Mouse (Mus musculus): Measurements from ENCODE around the gene Uap1. TPM values are rescaled to one million over a fixed set of nuclear protein-coding genes. Genes with fewer than 3 reads are reported as not detected.
"Not testable (repeated sequence)": the region's sequence is repeated elsewhere in the genome, so short reads cannot be mapped to it uniquely, and the experiment has no call there.

Gene Uap1
- polyA plus RNA-seq, 1 experiment from 2014 or later = 71.4 TPM

DNA sequence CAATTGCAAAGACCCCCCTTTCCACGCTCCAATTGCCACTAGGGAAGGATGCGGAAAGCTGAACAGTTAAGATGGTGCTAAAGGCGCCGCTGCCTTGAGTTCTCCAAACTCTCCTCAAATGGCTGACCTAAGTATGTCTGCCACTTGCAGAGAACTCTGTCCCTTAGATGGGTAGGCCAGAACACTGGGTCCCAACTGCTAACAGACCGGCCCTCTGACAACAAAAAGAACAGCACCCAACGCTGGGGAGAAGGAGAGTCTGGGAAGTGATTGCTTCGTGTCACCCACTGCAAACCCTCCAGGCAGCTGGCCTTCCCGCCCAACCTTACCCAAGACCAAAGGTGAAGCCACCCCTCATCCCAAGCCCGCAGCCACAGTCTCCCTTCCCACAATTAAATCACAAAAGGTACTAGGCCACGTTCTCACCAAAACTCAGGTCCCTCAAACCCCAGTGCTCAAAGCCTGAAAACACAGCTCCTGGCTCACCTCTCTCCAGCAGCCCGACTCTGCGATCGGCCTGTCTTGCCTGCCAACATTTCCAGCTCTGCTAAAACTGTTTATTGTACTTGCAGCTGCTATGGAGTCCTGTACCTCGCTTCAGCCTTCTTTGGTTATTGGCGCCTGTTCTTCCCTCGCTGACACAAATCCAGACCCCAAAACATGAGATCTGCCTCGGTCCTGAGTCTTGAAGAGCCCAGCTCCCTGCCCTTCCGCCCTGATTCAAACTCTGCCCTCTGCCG, 64.8 kb downstream of the Uap1 start:
- Histone ChIP-seq H3K9ac (replicated peaks; ENCODE audit: low read length) (peak overlapping the region; percentile 75), H3K36me3 (replicated peaks; ENCODE audit: control insufficient read depth, insufficient read depth, low read depth, low read length) (no peaks in the 10 kb centered on the region), H3K27ac (replicated peaks; ENCODE audit: low read depth, low read length) (peak overlapping the region; percentile 92), H3K9me3 (replicated peaks; ENCODE audit: control insufficient read depth, low read length) (no peaks in the 10 kb centered on the region), H3K4me2 (ENCODE audit: low read depth, low read length) (peak overlapping the region; percentile 65), H3K4me1 (ENCODE audit: control insufficient read depth, insufficient read depth, low read length) (peaks cover 4% of the 10 kb centered on the region; the same call in 1 of the 2 replicates), H3K4me3 (ENCODE audit: low read depth, low read length) (peak overlapping the region; percentile 53), H3K27me3 (ENCODE audit: control insufficient read depth, insufficient read depth, low read length) (no peaks in the 10 kb centered on the region)
- ATAC-seq (replicated peaks; ENCODE audit: insufficient number of reproducible peaks, low FRiP score, low TSS enrichment, low read depth) (0 out of 2 replicates have a peak, but pooled peaks have one; percentile 15), DNase-seq (ENCODE audit: low spot score) (peak; percentile 57)
- 39% methylated on average over 19 of the region's 19 CpGs for WGBS

DNA sequence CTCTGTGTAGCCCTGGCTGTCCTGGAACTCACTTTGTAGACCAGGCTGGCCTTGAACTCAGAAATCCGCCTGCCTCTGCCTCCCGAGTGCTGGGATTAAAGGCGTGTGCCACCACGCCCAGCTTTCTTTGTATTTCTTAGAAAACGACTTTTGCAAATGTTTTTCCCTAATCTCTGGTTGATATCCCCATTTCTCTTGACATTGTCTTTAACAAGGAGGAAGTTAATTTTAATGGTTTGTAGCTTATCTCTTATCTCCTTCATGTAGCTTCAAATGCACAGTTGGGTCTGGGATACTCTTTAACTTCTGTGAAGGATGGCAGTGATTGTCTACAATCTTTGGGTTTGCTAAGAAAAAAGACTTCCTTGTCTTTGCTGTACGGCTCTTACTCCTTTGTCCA, 71.9 kb downstream of the Uap1 start:
- H3K9me3 ChIP-seq (replicated peaks; ENCODE audit: control insufficient read depth, low read length); H3K27me3 ChIP-seq (ENCODE audit: control insufficient read depth, insufficient read depth, low read length); H3K9ac ChIP-seq (replicated peaks; ENCODE audit: low read length); H3K4me2 ChIP-seq (ENCODE audit: low read depth, low read length); H3K36me3 ChIP-seq (replicated peaks; ENCODE audit: control insufficient read depth, insufficient read depth, low read depth, low read length); H3K4me1 ChIP-seq (ENCODE audit: control insufficient read depth, insufficient read depth, low read length); H3K27ac ChIP-seq (replicated peaks; ENCODE audit: low read depth, low read length); ATAC-seq (replicated peaks; ENCODE audit: insufficient number of reproducible peaks, low FRiP score, low TSS enrichment, low read depth); DNase-seq (ENCODE audit: low spot score); H3K4me3 ChIP-seq (ENCODE audit: low read depth, low read length): not testable (repeated sequence)
- 91% methylated on average over 6 of the region's 6 CpGs for WGBS

Other genes with a start within 250 kb of the Uap1 start
- gene Ccdc190, start 246.3 kb downstream of the Uap1 start, polyA plus RNA-seq (2014; fragmentation: Nextera tagmentation; extraction: Ambion mirVana) = 0.20 and 0.21 TPM in 2 replicates
- 15.7 and 16.1 TPM in 2 replicates for gene Hsd17b7, start 205.7 kb downstream of the Uap1 start, polyA plus RNA-seq (2014; fragmentation: Nextera tagmentation; extraction: Ambion mirVana)
- 78.7 and 87.5 TPM in 2 replicates for gene Ddr2, start 64.2 kb downstream of the Uap1 start, polyA plus RNA-seq (2014; fragmentation: Nextera tagmentation; extraction: Ambion mirVana)
- 11.8 and 14.0 TPM in 2 replicates for gene Uhmk1, start 40.4 kb upstream of the Uap1 start, polyA plus RNA-seq (2014; fragmentation: Nextera tagmentation; extraction: Ambion mirVana)
- gene Sh2d1b2, start 57.8 kb upstream of the Uap1 start, polyA plus RNA-seq (2014; fragmentation: Nextera tagmentation; extraction: Ambion mirVana) = 0.11 TPM in 1 of 2 replicates, not detected in the other
- gene Sh2d1b1, start 102.4 kb upstream of the Uap1 start, polyA plus RNA-seq (2014; fragmentation: Nextera tagmentation; extraction: Ambion mirVana) = not detected in 2 replicates
- gene Gm7694, start 131.4 kb upstream of the Uap1 start, polyA plus RNA-seq (2014; fragmentation: Nextera tagmentation; extraction: Ambion mirVana) = 1.4 and 1.7 TPM in 2 replicates
- gene Spata46, start 133.8 kb upstream of the Uap1 start, polyA plus RNA-seq (2014; fragmentation: Nextera tagmentation; extraction: Ambion mirVana) = 0.28 and 0.39 TPM in 2 replicates